Mouse (Mus musculus): ENCODE results near the gene Kif6. TPM values are rescaled to one million over a fixed set of nuclear protein-coding genes. Genes with fewer than 3 reads are reported as not detected.

Kif6 gene
- polyA plus RNA-seq, 1 experiment, result 0.34 TPM

DNA sequence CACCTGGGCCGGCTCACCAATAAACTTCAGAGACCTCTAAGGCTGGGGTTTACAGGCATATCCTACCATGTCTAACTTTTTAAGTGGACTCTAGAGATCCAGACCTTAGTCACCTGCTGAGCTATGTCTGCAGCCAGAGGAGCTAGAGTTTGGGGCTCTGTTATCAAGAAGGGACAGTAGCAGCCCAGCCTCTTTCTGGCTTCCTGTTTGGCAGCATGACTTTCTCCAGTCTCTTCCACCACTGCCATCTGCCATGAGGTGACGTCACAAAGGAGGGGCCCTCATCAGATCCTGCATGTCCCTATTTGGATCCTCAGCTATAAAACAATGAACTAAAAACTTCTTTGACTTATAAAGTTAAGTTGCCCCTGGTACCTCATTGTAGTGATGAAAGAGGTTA, 250.7 kb downstream of the Kif6 start:
- Histone ChIP-seq H3K4me1 (ENCODE audit: control insufficient read depth, insufficient read depth, low read length) (no peaks in the 10 kb centered on the region), H3K36me3 (ENCODE audit: control insufficient read depth, insufficient read depth, low read length) (no peaks in the 10 kb centered on the region), H3K27me3 (replicated peaks; ENCODE audit: control insufficient read depth, insufficient read depth, low read length) (no peaks in the 10 kb centered on the region), H3K4me3 (ENCODE audit: insufficient read depth, low read depth, low read length) (no peak overlapping the region), H3K27ac (ENCODE audit: insufficient read depth, low read depth, low read length) (no peak overlapping the region)
- TF ChIP-seq POLR2A (IDR thresholded peaks at IDR 0.05; ENCODE audit: low read depth, low read length), result no peak
- no peak for DNase-seq
- 89% methylated on average over 2 of the region's 2 CpGs for WGBS

- 73% methylated on average over 8 of the region's 8 CpGs for WGBS
Observed at GRCm38 (mm10) chr17:49866653-49867215, 251.8 kb downstream of the Kif6 start.

GRCm38 (mm10) chr17:49867321-49868137, 252.6 kb downstream of the Kif6 start:
- DNase-seq, result no peak
- H3K36me3 ChIP-seq (ENCODE audit: control insufficient read depth, insufficient read depth, low read length), result no peaks in the 10 kb centered on the region
- no peaks in the 10 kb centered on the region for H3K27me3 ChIP-seq (replicated peaks; ENCODE audit: control insufficient read depth, insufficient read depth, low read length)
- H3K4me3 ChIP-seq (ENCODE audit: insufficient read depth, low read depth, low read length), result no peak overlapping the region
- TF ChIP-seq CTCF (conservative IDR thresholded peaks at IDR 0.05; ENCODE audit: insufficient read depth, insufficient read length, low read depth, low read length), result no peak
- no peak for TF ChIP-seq POLR2A (IDR thresholded peaks at IDR 0.05; ENCODE audit: low read depth, low read length)
- H3K4me1 ChIP-seq (ENCODE audit: control insufficient read depth, insufficient read depth, low read length), result no peaks in the 10 kb centered on the region
- 46% methylated on average over 13 of the region's 13 CpGs for whole genome bisulfite sequencing
- H3K27ac ChIP-seq (ENCODE audit: insufficient read depth, low read depth, low read length), result no peak overlapping the region

More at GRCm38 (mm10) chr17:49866653-49867215, 251.8 kb downstream of the Kif6 start:
- no peak for DNase-seq
- TF ChIP-seq POLR2A (IDR thresholded peaks at IDR 0.05; ENCODE audit: low read depth, low read length), result no peak
- TF ChIP-seq CTCF (conservative IDR thresholded peaks at IDR 0.05; ENCODE audit: insufficient read depth, insufficient read length, low read depth, low read length), result no peak
- H3K4me1 ChIP-seq (ENCODE audit: control insufficient read depth, insufficient read depth, low read length), result no peaks in the 10 kb centered on the region
- H3K4me3 ChIP-seq (ENCODE audit: insufficient read depth, low read depth, low read length), result no peak overlapping the region
- no peaks in the 10 kb centered on the region for H3K27me3 ChIP-seq (replicated peaks; ENCODE audit: control insufficient read depth, insufficient read depth, low read length)
- H3K27ac ChIP-seq (ENCODE audit: insufficient read depth, low read depth, low read length), result no peak overlapping the region
- H3K36me3 ChIP-seq (ENCODE audit: control insufficient read depth, insufficient read depth, low read length), result no peaks in the 10 kb centered on the region

GRCm38 (mm10) chr17:49869246-49869645, 254.3 kb downstream of the Kif6 start:
- Histone ChIP-seq H3K4me3 (ENCODE audit: insufficient read depth, low read depth, low read length) (no peak overlapping the region), H3K4me1 (ENCODE audit: control insufficient read depth, insufficient read depth, low read length) (no peaks in the 10 kb centered on the region), H3K27me3 (replicated peaks; ENCODE audit: control insufficient read depth, insufficient read depth, low read length) (no peaks in the 10 kb centered on the region), H3K27ac (ENCODE audit: insufficient read depth, low read depth, low read length) (no peak overlapping the region), H3K36me3 (ENCODE audit: control insufficient read depth, insufficient read depth, low read length) (no peaks in the 10 kb centered on the region)
- no peak for TF ChIP-seq CTCF (conservative IDR thresholded peaks at IDR 0.05; ENCODE audit: insufficient read depth, insufficient read length, low read depth, low read length)
- TF ChIP-seq POLR2A (IDR thresholded peaks at IDR 0.05; ENCODE audit: low read depth, low read length), result no peak
- no peak for DNase-seq
- WGBS, result 70% methylated on average over 9 of the region's 9 CpGs

DNA sequence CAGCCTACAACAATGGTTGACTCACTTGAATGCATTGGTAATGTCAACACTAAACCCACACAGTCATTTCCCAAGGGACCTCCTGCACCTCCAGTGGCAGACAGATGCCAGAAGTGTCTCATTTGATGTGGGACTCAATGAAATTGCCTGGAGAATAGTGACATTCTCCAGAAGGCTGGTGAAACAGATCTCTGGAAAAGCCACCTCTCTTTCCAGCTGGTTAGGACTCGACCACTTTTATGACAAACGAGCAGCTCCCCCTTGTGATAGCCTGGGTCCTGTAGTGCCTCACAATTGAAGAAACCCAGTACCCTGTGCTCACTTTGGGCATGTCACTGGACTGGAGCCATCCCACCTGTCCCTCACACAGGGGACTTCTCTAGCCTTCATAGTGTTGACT, 257.4 kb downstream of the Kif6 start:
- no peak overlapping the region for H3K4me3 ChIP-seq (ENCODE audit: insufficient read depth, low read depth, low read length)
- no peaks in the 10 kb centered on the region for H3K27me3 ChIP-seq (replicated peaks; ENCODE audit: control insufficient read depth, insufficient read depth, low read length)
- 18% methylated on average over 2 of the region's 2 CpGs for WGBS
- no peaks in the 10 kb centered on the region for H3K36me3 ChIP-seq (ENCODE audit: control insufficient read depth, insufficient read depth, low read length)
- TF ChIP-seq POLR2A (IDR thresholded peaks at IDR 0.05; ENCODE audit: low read depth, low read length) (no peak), CTCF (conservative IDR thresholded peaks at IDR 0.05; ENCODE audit: insufficient read depth, insufficient read length, low read depth, low read length) (no peak; the same call in 1 of the 2 replicates)
- peak; percentile 12 for DNase-seq
- H3K4me1 ChIP-seq (ENCODE audit: control insufficient read depth, insufficient read depth, low read length), result no peaks in the 10 kb centered on the region
- H3K27ac ChIP-seq (ENCODE audit: insufficient read depth, low read depth, low read length), result no peak overlapping the region

DNA sequence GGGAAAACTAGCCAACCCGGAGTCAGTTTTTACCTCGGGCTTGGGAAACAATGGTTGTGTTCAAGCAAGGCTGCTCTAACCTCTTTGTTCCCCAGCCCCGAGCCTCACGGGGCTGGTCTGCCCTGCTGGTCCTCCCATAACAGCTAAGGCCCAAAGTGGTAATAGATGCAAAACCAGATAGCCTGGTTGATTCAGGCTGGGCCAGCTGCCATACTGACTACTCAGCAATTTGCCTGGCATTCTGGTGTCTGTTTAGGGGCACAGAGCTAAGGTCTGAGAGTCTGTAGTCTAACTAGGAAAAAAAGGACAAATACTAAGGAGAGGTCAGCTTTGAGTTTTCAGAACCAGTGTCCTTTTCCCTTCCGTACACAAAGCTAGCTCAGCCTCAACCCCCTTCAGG, 259.8 kb downstream of the Kif6 start:
- H3K27me3 ChIP-seq (replicated peaks; ENCODE audit: control insufficient read depth, insufficient read depth, low read length), result no peaks in the 10 kb centered on the region
- TF ChIP-seq CTCF (conservative IDR thresholded peaks at IDR 0.05; ENCODE audit: insufficient read depth, insufficient read length, low read depth, low read length) (no peak), POLR2A (IDR thresholded peaks at IDR 0.05; ENCODE audit: low read depth, low read length) (no peak)
- no peak for DNase-seq
- no peak overlapping the region for H3K27ac ChIP-seq (ENCODE audit: insufficient read depth, low read depth, low read length)
- H3K36me3 ChIP-seq (ENCODE audit: control insufficient read depth, insufficient read depth, low read length), result no peaks in the 10 kb centered on the region
- H3K4me3 ChIP-seq (ENCODE audit: insufficient read depth, low read depth, low read length), result no peak overlapping the region
- H3K4me1 ChIP-seq (ENCODE audit: control insufficient read depth, insufficient read depth, low read length), result no peaks in the 10 kb centered on the region
- 74% methylated on average over 5 of the region's 5 CpGs for WGBS

DNA sequence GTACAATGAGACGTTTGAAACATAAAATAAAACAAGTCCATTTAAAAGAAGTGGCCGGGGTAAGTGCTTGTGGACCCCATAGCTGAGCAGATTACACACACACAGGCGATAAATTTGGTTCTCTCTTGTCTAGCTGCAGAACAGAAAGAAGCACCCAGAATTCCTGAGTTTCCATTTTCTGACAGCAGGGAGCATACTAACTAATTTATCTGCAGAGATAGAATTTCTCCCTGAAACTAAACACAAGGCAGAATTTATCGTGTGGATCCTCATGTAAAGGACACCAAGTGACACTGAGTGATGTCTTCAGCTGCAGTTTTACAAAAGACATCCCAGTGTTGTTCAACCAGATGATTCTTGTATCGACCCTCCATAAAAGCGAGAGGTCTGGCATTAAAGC, 260.5 kb downstream of the Kif6 start:
- 47% methylated on average over 6 of the region's 6 CpGs for WGBS
- no peaks in the 10 kb centered on the region for H3K4me1 ChIP-seq (ENCODE audit: control insufficient read depth, insufficient read depth, low read length)
- no peak overlapping the region for H3K4me3 ChIP-seq (ENCODE audit: insufficient read depth, low read depth, low read length)
- no peak for TF ChIP-seq CTCF (conservative IDR thresholded peaks at IDR 0.05; ENCODE audit: insufficient read depth, insufficient read length, low read depth, low read length)
- TF ChIP-seq POLR2A (IDR thresholded peaks at IDR 0.05; ENCODE audit: low read depth, low read length), result no peak
- H3K27ac ChIP-seq (ENCODE audit: insufficient read depth, low read depth, low read length), result no peak overlapping the region
- no peaks in the 10 kb centered on the region for H3K27me3 ChIP-seq (replicated peaks; ENCODE audit: control insufficient read depth, insufficient read depth, low read length)
- no peaks in the 10 kb centered on the region for H3K36me3 ChIP-seq (ENCODE audit: control insufficient read depth, insufficient read depth, low read length)
- DNase-seq, result no peak
